Mouse (Mus musculus) C2C12 (cell line): ENCODE results near the gene Olfr279.

Source experiments
- CTCF ChIP-seq: IDR thresholded peaks from one replicate; pipeline ENCODE4 v1.5.1; 2011; ENCODE audit not compliant: control insufficient read depth, insufficient read depth, insufficient read length
- FOSL1 ChIP-seq: IDR thresholded peaks from one replicate; pipeline ENCODE4 v1.8.0; 2011; ENCODE audit warnings: mild to moderate bottlenecking, low read length; ENCODE audit not compliant: poor library complexity, insufficient read depth, severe bottlenecking
- MAX ChIP-seq: IDR thresholded peaks from one replicate; pipeline ENCODE4 v1.6.1; 2011; ENCODE audit warnings: mild to moderate bottlenecking, control low read depth
- MYOD1 ChIP-seq: IDR thresholded peaks from one replicate; pipeline ENCODE4 v1.6.1; 2011; ENCODE audit warnings: low read depth; ENCODE audit not compliant: control insufficient read depth, insufficient read length
- USF1 ChIP-seq: IDR thresholded peaks from one replicate; pipeline ENCODE4 v1.6.1; 2011; ENCODE audit warnings: low read depth, mild to moderate bottlenecking, control low read depth, moderate library complexity

DNA sequence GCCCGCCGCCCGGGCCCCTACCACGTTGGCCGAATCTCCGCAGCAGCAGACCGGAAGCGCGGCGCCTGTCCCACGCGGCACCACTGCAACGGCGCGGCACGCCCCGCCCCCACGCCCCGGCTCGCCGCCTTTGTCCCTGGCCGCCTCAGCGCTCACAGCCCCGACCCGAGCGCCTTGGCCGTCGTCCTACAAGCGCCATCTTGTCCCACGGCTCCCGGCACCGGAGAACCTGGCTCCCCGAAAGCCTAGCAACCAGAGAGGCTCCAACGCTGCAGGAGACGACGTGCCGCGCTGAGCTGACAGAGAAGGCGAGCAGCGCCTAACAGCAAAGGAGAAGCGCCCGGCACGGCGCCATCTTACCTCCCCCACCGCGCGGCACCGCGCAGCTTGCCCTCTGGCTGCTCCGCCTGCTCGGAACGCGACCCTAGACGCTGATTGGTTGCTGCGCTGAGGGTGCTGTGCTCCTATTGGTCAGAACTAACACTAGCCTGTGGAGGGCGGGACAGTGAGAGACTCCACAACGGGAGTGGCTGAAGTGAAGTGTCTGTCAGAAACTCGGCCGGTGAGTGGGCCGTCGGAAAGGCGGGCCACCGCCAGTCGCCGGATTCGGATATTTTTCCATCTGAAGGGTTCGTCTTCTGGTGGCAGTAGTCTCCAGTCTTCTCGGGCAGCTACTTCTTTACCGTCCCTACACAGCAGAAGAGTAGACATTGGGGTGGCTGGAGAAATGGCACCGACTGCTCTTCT, 41.9 kb downstream of the Olfr279 start, which contains the start of gene Kansl2:
- no peak for TF ChIP-seq CTCF
- peak; percentile 15 for TF ChIP-seq MYOD1
- TF ChIP-seq MAX, result peak; percentile 75
- TF ChIP-seq USF1, result no peak
- no peak for TF ChIP-seq FOSL1
